ENCODE assay signal across 20 mouse cellular contexts in genomic region chr4:85154361-85154760, GRCm38 (mm10). TPM values are rescaled to one million over a fixed set of nuclear protein-coding genes. Genes with fewer than 3 reads are reported as not detected.
A peak's percentile ranks its signal among the peaks of the same experiment; 100 is the strongest.
DNase-seq lines count a peak whose midpoint lies in the region; ATAC-seq and TF ChIP-seq lines count a peak whose summit lies in the region.
"Had no signal": no experiment of that assay in that cellular context is flagged by ENCODE, and none has a peak within 500 bp of the region (broad histone marks: within the 10 kb centered on the region; RNA-seq: fewer than 3 reads in every experiment).

No protein-coding gene starts in this region.

- peaks cover 6% of the 10 kb centered on the region; the same call in 1 of the 2 replicates for H3K4me1 ChIP-seq in lung, embryonic 16.5 days (replicated peaks; ENCODE audit: control insufficient read depth, insufficient read depth, low read length)
- no peaks in the 10 kb centered on the region; the same call in none of the 2 replicates for H3K4me1 ChIP-seq in lung, adult 2 months (ENCODE audit: control insufficient read depth, insufficient read depth, low read length)
- H3K4me1 ChIP-seq: embryonic facial prominence, embryonic 13.5 days; embryonic facial prominence, embryonic 15.5 days; forebrain, embryonic 10.5 days; forebrain, embryonic 12.5 days had no signal

- no peak overlapping the region for H3K4me3 ChIP-seq in lung, embryonic 16.5 days (ENCODE audit: low read length)
- H3K4me3 ChIP-seq in lung, adult 2 months (replicated peaks; ENCODE audit: extremely low read depth, low read depth, low read length) = no peak overlapping the region
- H3K4me3 ChIP-seq: embryonic facial prominence, embryonic 13.5 days; embryonic facial prominence, embryonic 15.5 days; erythroblast, embryonic 14.5 days; forebrain, embryonic 10.5 days; forebrain, embryonic 12.5 days had no signal

- H3K9ac ChIP-seq in lung, embryonic 16.5 days (ENCODE audit: low read length) = no peak overlapping the region
- H3K9ac ChIP-seq: embryonic facial prominence, embryonic 13.5 days; embryonic facial prominence, embryonic 15.5 days; forebrain, embryonic 12.5 days had no signal

- TF ChIP-seq CTCF in lung, adult 2 months (IDR thresholded peaks at IDR 0.05; ENCODE audit: insufficient read depth, low read length) = no peak

- H3K27me3 ChIP-seq in lung, embryonic 16.5 days (ENCODE audit: control insufficient read depth, insufficient read depth, low read depth, low read length) = no peaks in the 10 kb centered on the region
- H3K27me3 ChIP-seq: embryonic facial prominence, embryonic 13.5 days; embryonic facial prominence, embryonic 15.5 days; forebrain, embryonic 12.5 days had no signal

- H3K4me2 ChIP-seq in lung, embryonic 16.5 days (ENCODE audit: low read depth, low read length) = no peak overlapping the region
- H3K4me2 ChIP-seq: embryonic facial prominence, embryonic 13.5 days; embryonic facial prominence, embryonic 15.5 days; forebrain, embryonic 12.5 days had no signal

- no peaks in the 10 kb centered on the region for H3K36me3 ChIP-seq in lung, embryonic 16.5 days (ENCODE audit: control insufficient read depth, insufficient read depth, low read length)
- H3K36me3 ChIP-seq: embryonic facial prominence, embryonic 13.5 days; embryonic facial prominence, embryonic 15.5 days; forebrain, embryonic 10.5 days; forebrain, embryonic 12.5 days had no signal

- TF ChIP-seq POLR2A in lung, adult 2 months (IDR thresholded peaks at IDR 0.05; ENCODE audit: borderline replicate concordance, extremely low read depth, low read depth, low read length) = no peak

- DNase-seq in cerebellum, postnatal 10 days = peak; percentile 17 to 37
- no peak for DNase-seq in cerebellum, adult 11-12 months
- DNase-seq in lung, adult 2 months = no peak
- peak; percentile 14 for DNase-seq in lung, postnatal 36 days
- DNase-seq in lung, postnatal 4 days = no peak
- DNase-seq: adrenal gland, adult 2 months; adrenal gland, postnatal 10 days; adrenal gland, postnatal 25 days; cerebellum, adult 8-10 months; cerebellum, postnatal 36 days; embryo, embryonic 11 days had no signal

- H3K27ac ChIP-seq in lung, embryonic 16.5 days (ENCODE audit: low read length) = no peak overlapping the region
- H3K27ac ChIP-seq: embryonic facial prominence, embryonic 13.5 days; embryonic facial prominence, embryonic 15.5 days; forebrain, embryonic 10.5 days; forebrain, embryonic 12.5 days had no signal

- 59% methylated on average over 1 of the region's 1 CpGs for WGBS in lung, embryonic 16.5 days
- WGBS in lung, adult 2 months = 74% methylated on average over 1 of the region's 1 CpGs

- no peaks in the 10 kb centered on the region for H3K9me3 ChIP-seq in lung, embryonic 16.5 days (ENCODE audit: control insufficient read depth, low read length)
- H3K9me3 ChIP-seq: embryonic facial prominence, embryonic 13.5 days; embryonic facial prominence, embryonic 15.5 days; forebrain, embryonic 10.5 days; forebrain, embryonic 12.5 days had no signal

- ATAC-seq in lung, embryonic 16.5 days (ENCODE audit: low read depth) = peak; percentile 70
- ATAC-seq: forebrain, embryonic 14.5 days; forebrain, embryonic 16.5 days had no signal

RNA-seq across cellular contexts. Expression of gene Sh3gl2, which starts 50.6 kb away (rescaled TPM):
- polyA plus RNA-seq in lung, embryonic 16.5 days (2015; fragmentation: Nextera tagmentation; extraction: Ambion mirVana) = 6.3 TPM in 2 replicates
- polyA plus RNA-seq in lung, adult 2 months (2012; rRNA removed) = 1.7 and 2.9 TPM in 2 replicates
- polyA plus RNA-seq: C2C12; erythroblast, embryonic 14.5 days had no signal

Comparison
In these comparisons a context has a peak if more than half of its experiments do, and no peak if none do; other contexts are left out.
1. DNase-seq: peak in cerebellum, postnatal 10 days (2 of 2) and lung, postnatal 36 days (single experiment); none in cerebellum, adult 11-12 months (single experiment), lung, adult 2 months (single experiment) and lung, postnatal 4 days (0 of 2).